Mouse (Mus musculus): Measurements from ENCODE around the gene Dlg5.

DNA sequence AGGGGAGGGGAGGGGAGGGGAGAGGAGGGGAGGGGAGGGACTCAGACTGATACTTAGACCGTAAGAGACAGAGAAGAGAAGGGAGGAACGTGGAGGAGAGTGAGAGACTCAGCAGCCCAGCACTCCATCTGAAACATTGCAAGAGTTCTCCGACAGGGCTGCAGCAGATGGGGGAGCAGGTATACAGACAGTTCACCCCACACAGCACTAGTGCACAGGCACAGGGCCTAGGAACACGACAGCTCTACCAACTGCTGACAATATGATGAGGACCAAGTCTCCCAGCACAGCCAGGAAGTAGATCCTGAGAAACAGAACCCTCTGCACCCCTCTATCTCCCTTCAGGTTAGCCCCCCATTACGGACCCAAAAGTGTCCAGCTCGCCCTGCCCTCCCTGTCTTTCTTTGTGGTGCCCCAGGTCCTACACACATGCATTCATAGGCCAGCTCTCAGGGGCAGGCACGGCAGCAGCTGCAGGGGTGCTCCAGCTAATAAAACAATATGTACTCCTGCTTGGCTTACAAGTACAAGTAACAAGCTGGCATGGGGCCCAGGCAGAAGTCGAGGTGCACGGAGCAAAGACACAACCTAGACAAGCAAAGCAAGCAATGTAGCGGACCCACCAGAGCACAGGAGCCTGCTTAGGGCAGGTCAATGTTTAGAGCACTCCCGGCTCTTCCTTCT lies 28.9 kb downstream of the Dlg5 start:
- TF ChIP-seq POLR2A (IDR thresholded peaks at IDR 0.05; ENCODE audit: insufficient read length, low read depth): no peak
- TF ChIP-seq POLR2AphosphoS2 (IDR thresholded peaks at IDR 0.05; ENCODE audit: insufficient read length, low read depth): no peak
- TF ChIP-seq MAX (IDR thresholded peaks at IDR 0.05; ENCODE audit: low read depth): no peak
- no peak for TF ChIP-seq TCF12 (IDR thresholded peaks at IDR 0.05; ENCODE audit: insufficient read depth, poor library complexity, severe bottlenecking)
- no peak for TF ChIP-seq SRF (IDR thresholded peaks at IDR 0.05; ENCODE audit: control insufficient read depth, insufficient read length, low read depth)
- no peak for TF ChIP-seq MYOD1 (IDR thresholded peaks at IDR 0.05; ENCODE audit: control insufficient read depth in 1 of 3, insufficient read length in 2 of 3, low read depth in 2 of 3)
- TF ChIP-seq CEBPB (IDR thresholded peaks at IDR 0.05; ENCODE audit: insufficient read depth, poor library complexity, severe bottlenecking): no peak
- TF ChIP-seq MYOG (IDR thresholded peaks at IDR 0.05; ENCODE audit: control insufficient read depth in 1 of 3, insufficient read depth in 1 of 3, insufficient read length in 2 of 3, low read depth in 2 of 3): no peak
- TF ChIP-seq USF1 (IDR thresholded peaks at IDR 0.05; ENCODE audit: low read depth): no peak

Data from myocyte (in vitro differentiated cells).